Mouse (Mus musculus) layer of hippocampus, adult 2 months (tissue): Measurements from ENCODE around the gene Gpr180. TPM values are rescaled to one million over a fixed set of nuclear protein-coding genes. Genes with fewer than 3 reads are reported as not detected.

Experiments
- DNase-seq, 2 experiments: peaks; one replicate each; pipeline ENCODE4 v3.0.0; 2022; ENCODE audit warnings: low spot score in 2 of 2
- H3K27ac ChIP-seq: fragments of 200-600 bp; 2 replicates; pipeline ENCODE4 v1.8.1; 2022
- H3K4me3 ChIP-seq: fragments of 200-600 bp; 2 replicates; pipeline ENCODE4 v1.8.1; 2022; ENCODE audit warnings: mild to moderate bottlenecking
- CTCF ChIP-seq: fragments of 200-600 bp; conservative IDR thresholded peaks from 2 replicates; pipeline ENCODE4 v1.8.1; 2022; ENCODE audit warnings: antibody characterized with exemption, mild to moderate bottlenecking, moderate library complexity
- total RNA-seq, 2 experiments: library from RNA; stranded (reverse); gene quantifications; 2 replicates each; pipeline ENCODE4 v1.2.3; 2021

Gene Gpr180
- total RNA-seq, 2 experiments from 2014 or later: 23.7 to 25.1 TPM

GRCm38 (mm10) chr14:118162640-118163039, 25.7 kb downstream of the Gpr180 start:
- no peak overlapping the region for H3K4me3 ChIP-seq
- TF ChIP-seq CTCF: no peak
- DNase-seq: peak in 1 of 2 experiments; percentile 23
- H3K27ac ChIP-seq: no peak overlapping the region

- 0 out of 2 replicates have a peak, but pooled peaks have one; percentile 17 for TF ChIP-seq CTCF
Measured at GRCm38 (mm10) chr14:118168776-118169175, 31.8 kb downstream of the Gpr180 start.

GRCm38 (mm10) chr14:118173590-118174203, 36.7 kb downstream of the Gpr180 start:
- no peak for DNase-seq
- peak; percentile 63 for TF ChIP-seq CTCF
- Histone ChIP-seq H3K27ac (no peak overlapping the region), H3K4me3 (no peak overlapping the region)

More at GRCm38 (mm10) chr14:118168776-118169175, 31.8 kb downstream of the Gpr180 start:
- H3K4me3 ChIP-seq: no peak overlapping the region
- H3K27ac ChIP-seq: no peak overlapping the region
- no peak for DNase-seq

- Histone ChIP-seq H3K27ac (no peak overlapping the region), H3K4me3 (no peak overlapping the region)
- no peak for TF ChIP-seq CTCF
- DNase-seq: no peak
Measured at GRCm38 (mm10) chr14:118175071-118175693, 38.2 kb downstream of the Gpr180 start.

GRCm38 (mm10) chr14:118175694-118176085, 38.7 kb downstream of the Gpr180 start:
- Histone ChIP-seq H3K27ac (no peak overlapping the region), H3K4me3 (no peak overlapping the region)
- no peak for TF ChIP-seq CTCF
- DNase-seq: no peak

GRCm38 (mm10) chr14:118179251-118179650, 42.3 kb downstream of the Gpr180 start:
- DNase-seq: no peak
- no peak for TF ChIP-seq CTCF
- no peak overlapping the region for H3K4me3 ChIP-seq
- no peak overlapping the region for H3K27ac ChIP-seq

GRCm38 (mm10) chr14:118179701-118180100, 42.7 kb downstream of the Gpr180 start:
- no peak for DNase-seq
- Histone ChIP-seq H3K27ac (no peak overlapping the region), H3K4me3 (peak overlapping the region; percentile 69)
- TF ChIP-seq CTCF: no peak

- DNase-seq: no peak
- TF ChIP-seq CTCF: no peak
- Histone ChIP-seq H3K27ac (peak overlapping the region; percentile 32; the same call in 1 of the 2 replicates), H3K4me3 (peak overlapping the region; percentile 69)
Measured at GRCm38 (mm10) chr14:118180117-118180557, 43.2 kb downstream of the Gpr180 start.

- H3K27ac ChIP-seq: peak overlapping the region; percentile 32; the same call in 1 of the 2 replicates
Measured at GRCm38 (mm10) chr14:118180711-118181177, 43.8 kb downstream of the Gpr180 start.

GRCm38 (mm10) chr14:118191442-118191841, 54.5 kb downstream of the Gpr180 start:
- DNase-seq: no peak
- no peak overlapping the region for H3K27ac ChIP-seq
- TF ChIP-seq CTCF: no peak
- H3K4me3 ChIP-seq: no peak overlapping the region

More at GRCm38 (mm10) chr14:118180711-118181177, 43.8 kb downstream of the Gpr180 start:
- no peak for TF ChIP-seq CTCF
- peak; percentile 29 to 35 for DNase-seq
- H3K4me3 ChIP-seq: peak overlapping the region; percentile 69

GRCm38 (mm10) chr14:118193001-118193628, 56.2 kb downstream of the Gpr180 start:
- Histone ChIP-seq H3K27ac (no peak overlapping the region), H3K4me3 (no peak overlapping the region)
- TF ChIP-seq CTCF: peak; percentile 42
- no peak for DNase-seq

- H3K4me3 ChIP-seq: no peak overlapping the region
- no peak for TF ChIP-seq CTCF
- H3K27ac ChIP-seq: no peak overlapping the region
- no peak for DNase-seq
Measured at GRCm38 (mm10) chr14:118193663-118194062, 56.7 kb downstream of the Gpr180 start.

- no peak for TF ChIP-seq CTCF
Measured at GRCm38 (mm10) chr14:118194219-118194914, 57.4 kb downstream of the Gpr180 start.

More at GRCm38 (mm10) chr14:118194219-118194914, 57.4 kb downstream of the Gpr180 start:
- DNase-seq: no peak
- Histone ChIP-seq H3K27ac (no peak overlapping the region), H3K4me3 (no peak overlapping the region)
